Mouse (Mus musculus) thymus, postnatal 36 days (tissue): ENCODE data around the gene Bmpr2.

Experiments
- DNase-seq, 2 experiments: peaks; one replicate each; pipeline ENCODE4 v3.0.0; 2022; ENCODE audit warnings: mixed read lengths in 2 of 2

Bmpr2 gene

GRCm38 (mm10) chr1:59901082-59901876 lies 138.1 kb downstream of the Bmpr2 start:
- no peak for DNase-seq

GRCm38 (mm10) chr1:59902634-59903033 lies 139.4 kb downstream of the Bmpr2 start:
- no peak for DNase-seq

- no peak for DNase-seq
These were observed 141.6 kb downstream of the Bmpr2 start for GRCm38 (mm10) chr1:59904630-59905295.

GRCm38 (mm10) chr1:59905916-59906315 lies 142.7 kb downstream of the Bmpr2 start:
- no peak for DNase-seq

- DNase-seq: no peak
These were observed 143.8 kb downstream of the Bmpr2 start for GRCm38 (mm10) chr1:59906819-59907521.

GRCm38 (mm10) chr1:59907700-59908099 lies 144.5 kb downstream of the Bmpr2 start:
- DNase-seq: no peak

GRCm38 (mm10) chr1:59910941-59911340 lies 147.7 kb downstream of the Bmpr2 start:
- no peak for DNase-seq

GRCm38 (mm10) chr1:59912413-59913157 lies 149.4 kb downstream of the Bmpr2 start, which contains the start of gene Fam117b:
Gene Fam117b (plus strand): TSS chr1:59913006.
- DNase-seq: peak; percentile 98 to 99

GRCm38 (mm10) chr1:59913195-59913868 lies 150.1 kb downstream of the Bmpr2 start:
- DNase-seq: peak; percentile 61 to 70

GRCm38 (mm10) chr1:59913869-59914225 lies 150.6 kb downstream of the Bmpr2 start:
- no peak for DNase-seq

- no peak for DNase-seq
These were observed 151.6 kb downstream of the Bmpr2 start for GRCm38 (mm10) chr1:59914799-59915198.

- DNase-seq: no peak
These were observed 152.8 kb downstream of the Bmpr2 start for GRCm38 (mm10) chr1:59915843-59916610.

- DNase-seq: peak; percentile 13 to 18
These were observed 154.2 kb downstream of the Bmpr2 start for GRCm38 (mm10) chr1:59917401-59917800.

- DNase-seq: no peak
These were observed 154.9 kb downstream of the Bmpr2 start for GRCm38 (mm10) chr1:59918075-59918474.

- no peak for DNase-seq
These were observed 160.0 kb downstream of the Bmpr2 start for GRCm38 (mm10) chr1:59923201-59923600.

GRCm38 (mm10) chr1:59923673-59924072 lies 160.5 kb downstream of the Bmpr2 start:
- no peak for DNase-seq

- no peak for DNase-seq
These were observed 161.2 kb downstream of the Bmpr2 start for GRCm38 (mm10) chr1:59924411-59924810.

- DNase-seq: no peak
These were observed 162.9 kb downstream of the Bmpr2 start for GRCm38 (mm10) chr1:59926021-59926672.

GRCm38 (mm10) chr1:59927131-59927680 lies 164.0 kb downstream of the Bmpr2 start:
- DNase-seq: no peak
